Mouse (Mus musculus) intestine, embryonic 15.5 days (tissue): ENCODE data around the gene Cdh3. TPM values are rescaled to one million over a fixed set of nuclear protein-coding genes. Genes with fewer than 3 reads are reported as not detected.

ENCODE experiments used
- ATAC-seq: fragments of 200-750 bp; cut with Nextera tagmentation; 2 replicates; pipeline ENCODE4 v1.8.0; 2017; ENCODE audit warnings: moderate TSS enrichment, moderate library complexity
- H3K27ac ChIP-seq: fragments of 300-500 bp; sonication (generic); 2 replicates; pipeline ENCODE4 v1.5.1; 2015; ENCODE audit warnings: mild to moderate bottlenecking, inconsistent platforms
- H3K27me3 ChIP-seq: fragments of 300-500 bp; sonication (generic); replicated peaks from 2 replicates; pipeline ENCODE4 v1.6.1; 2015; ENCODE audit warnings: inconsistent platforms
- H3K36me3 ChIP-seq: fragments of 300-500 bp; sonication (generic); 2 replicates; pipeline ENCODE4 v1.6.1; 2015; ENCODE audit warnings: inconsistent platforms
- H3K4me1 ChIP-seq: fragments of 300-500 bp; sonication (generic); replicated peaks from 2 replicates; pipeline ENCODE4 v1.6.1; 2015; ENCODE audit warnings: inconsistent platforms
- H3K4me2 ChIP-seq: fragments of 300-500 bp; sonication (generic); replicated peaks from 2 replicates; pipeline ENCODE4 v1.6.1; 2015; ENCODE audit warnings: mild to moderate bottlenecking, inconsistent platforms
- H3K4me3 ChIP-seq: fragments of 300-500 bp; sonication (generic); replicated peaks from 2 replicates; pipeline ENCODE4 v1.5.1; 2015; ENCODE audit warnings: inconsistent platforms
- H3K9ac ChIP-seq: fragments of 300-500 bp; sonication (generic); 2 replicates; pipeline ENCODE4 v1.6.1; 2015; ENCODE audit warnings: inconsistent platforms
- H3K9me3 ChIP-seq: fragments of 300-500 bp; sonication (generic); 2 replicates; pipeline ENCODE4 v1.6.1; 2016; ENCODE audit warnings: inconsistent platforms
- WGBS: fragments of 180-500 bp; shearing (Covaris S2); methylation state at CpG from one replicate; pipeline ENCODE4 v1.1.7; 2015; 5-methylcytosine and 5-hydroxymethylcytosine counted together
- polyA plus RNA-seq: library from polyadenylated mRNA; unstranded; fragments of >200 nt; fragmentation: Nextera tagmentation; extraction: Ambion mirVana; gene quantifications from 2 replicates; pipeline ENCODE4 v1.2.1, GENCODE M21; 2015

The Cdh3 gene
- 16.2 and 17.5 TPM in 2 replicates for polyA plus RNA-seq

DNA sequence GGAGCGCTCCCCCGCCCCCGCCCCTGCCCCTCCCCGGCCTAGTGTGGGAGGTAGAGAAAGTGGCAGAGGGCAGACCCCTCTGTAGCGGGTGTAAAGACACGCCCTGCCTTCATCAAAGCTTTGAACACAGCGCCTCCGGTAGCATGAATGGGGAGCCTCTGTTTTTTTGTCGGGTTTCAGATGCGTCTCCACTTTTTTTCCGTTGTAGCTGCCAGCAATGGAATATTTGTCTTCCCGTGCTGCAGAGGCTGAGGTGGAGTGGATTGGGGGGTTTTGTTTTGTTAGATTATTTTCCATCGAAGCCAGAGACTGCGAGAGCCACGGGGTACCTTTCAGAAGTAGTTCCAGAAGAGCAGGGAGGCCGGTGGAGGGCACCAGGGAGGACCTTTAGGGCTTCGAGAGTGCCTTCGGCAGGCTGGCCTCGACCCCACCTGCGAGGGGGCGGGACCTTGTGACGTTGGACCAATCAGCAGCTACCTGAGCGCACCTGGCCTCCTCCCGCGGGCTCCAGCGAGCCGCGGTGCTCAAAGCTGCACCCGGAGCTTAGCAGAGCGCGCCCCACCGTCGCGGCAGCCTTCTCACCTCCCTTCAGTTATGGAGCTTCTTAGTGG is at the start of gene Cdh3:
Cdh3 (plus strand) TSS at position 527 of the 611 bp plus-strand sequence.
- Histone ChIP-seq H3K4me3 (peak within 1 kb of the TSS; percentile 48), H3K9ac (peak within 1 kb of the TSS; percentile 61), H3K27ac (peak within 1 kb of the TSS; percentile 82), H3K9me3 (no peaks in the 10 kb centered on the region), H3K4me2 (peak within 1 kb of the TSS; percentile 90), H3K4me1 (peaks cover 32% of the 10 kb centered on the region), H3K36me3 (no peaks in the 10 kb centered on the region), H3K27me3 (no peaks in the 10 kb centered on the region)
- ATAC-seq = peak; percentile 90
- WGBS = 1% methylated on average over 34 of the region's 34 CpGs

DNA sequence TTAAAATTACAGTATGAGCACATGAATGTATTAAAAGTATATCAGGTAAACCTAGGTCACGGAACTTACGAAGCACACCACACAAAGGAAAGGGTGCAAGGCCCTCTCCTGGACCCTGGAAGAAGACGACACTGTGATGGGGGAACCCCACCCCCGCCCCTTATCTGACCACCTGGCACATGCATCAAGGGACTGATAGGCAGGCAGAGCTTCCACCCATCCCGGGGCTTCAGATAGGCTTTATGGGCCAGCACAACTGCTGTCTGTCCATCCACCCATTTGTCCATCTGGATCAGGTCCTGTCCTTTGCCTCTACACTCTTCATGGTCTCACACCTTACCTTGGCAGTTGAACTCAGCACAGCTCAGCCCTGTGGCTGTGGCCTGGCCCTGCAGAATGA is 48.6 kb upstream of the Cdh3 start:
- no peak overlapping the region for H3K27ac ChIP-seq
- H3K36me3 ChIP-seq = no peaks in the 10 kb centered on the region
- no peak overlapping the region for H3K9ac ChIP-seq
- H3K4me1 ChIP-seq = no peaks in the 10 kb centered on the region
- H3K9me3 ChIP-seq = no peaks in the 10 kb centered on the region
- no peak overlapping the region for H3K4me2 ChIP-seq
- no peaks in the 10 kb centered on the region for H3K27me3 ChIP-seq
- ATAC-seq = no peak
- 55% methylated on average over 5 of the region's 5 CpGs for WGBS
- H3K4me3 ChIP-seq = no peak overlapping the region

DNA sequence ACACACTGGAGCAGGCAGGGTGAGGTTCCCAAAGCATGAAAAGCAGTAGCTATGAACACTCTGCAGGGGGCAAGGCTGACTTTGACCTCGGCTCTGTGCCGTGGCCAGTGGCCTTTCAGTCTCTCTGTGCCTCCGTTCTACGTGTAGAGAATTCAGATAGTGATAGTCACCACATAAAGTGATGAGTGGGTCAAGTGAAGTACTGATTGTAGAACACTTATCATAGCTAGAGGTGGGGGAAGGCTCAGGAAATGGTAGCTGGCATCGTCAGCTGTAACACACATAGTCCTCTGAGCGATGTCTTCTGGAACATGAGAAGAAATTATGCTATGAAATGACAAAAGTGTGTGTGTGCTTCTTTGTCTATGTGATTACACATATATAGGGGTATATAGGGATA is 46.9 kb upstream of the Cdh3 start:
- 90% methylated on average over 6 of the region's 6 CpGs for WGBS
- H3K9ac ChIP-seq = no peak overlapping the region
- no peaks in the 10 kb centered on the region for H3K36me3 ChIP-seq
- no peak for ATAC-seq
- H3K9me3 ChIP-seq = no peaks in the 10 kb centered on the region
- H3K27me3 ChIP-seq = no peaks in the 10 kb centered on the region
- H3K4me3 ChIP-seq = no peak overlapping the region
- no peak overlapping the region for H3K4me2 ChIP-seq
- H3K27ac ChIP-seq = no peak overlapping the region
- H3K4me1 ChIP-seq = no peaks in the 10 kb centered on the region

DNA sequence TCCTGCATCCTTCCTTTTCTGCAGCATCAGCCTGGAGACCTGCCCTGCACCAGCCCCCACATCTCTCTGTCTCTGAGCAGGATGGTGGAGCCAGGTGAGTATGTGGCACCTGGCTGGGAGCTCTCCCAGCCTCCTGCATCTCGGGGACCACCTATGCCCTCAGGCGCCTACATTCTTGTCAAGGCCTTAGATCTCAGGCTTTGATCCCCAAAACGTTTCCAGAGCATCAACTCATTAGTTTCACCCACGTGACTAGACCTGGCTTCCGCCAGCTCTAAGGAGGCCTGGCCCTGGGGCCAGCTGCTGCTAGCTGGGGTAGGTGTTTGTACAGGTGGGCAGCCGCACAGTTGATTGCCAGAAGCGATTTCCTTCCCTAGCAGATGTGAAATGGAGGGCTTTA is 41.2 kb upstream of the Cdh3 start:
- Histone ChIP-seq H3K4me3 (no peak overlapping the region), H3K4me2 (no peak overlapping the region), H3K27ac (no peak overlapping the region), H3K27me3 (no peaks in the 10 kb centered on the region), H3K9me3 (no peaks in the 10 kb centered on the region), H3K4me1 (no peaks in the 10 kb centered on the region), H3K9ac (no peak overlapping the region), H3K36me3 (no peaks in the 10 kb centered on the region)
- ATAC-seq = no peak
- WGBS = 47% methylated on average over 7 of the region's 7 CpGs

DNA sequence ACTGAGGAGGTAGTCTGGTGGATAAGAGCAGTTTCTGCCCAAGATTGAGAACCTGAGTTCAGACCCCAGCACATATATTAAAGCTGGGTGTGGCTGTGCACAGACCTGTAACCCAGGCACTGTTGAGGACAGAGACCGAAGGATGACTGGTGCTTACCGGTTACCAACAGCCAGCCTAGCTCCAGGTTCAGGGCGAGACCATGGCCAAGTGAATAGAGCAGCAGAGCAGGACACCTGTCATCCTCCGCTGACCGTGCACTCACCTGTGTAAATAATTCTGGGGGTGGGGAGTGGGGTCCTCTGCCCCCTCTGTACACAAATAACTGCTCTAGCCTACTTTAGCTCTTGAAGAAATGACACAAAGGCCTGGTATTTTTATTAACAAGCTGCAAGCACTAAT is 36.7 kb upstream of the Cdh3 start:
- Histone ChIP-seq H3K36me3 (no peaks in the 10 kb centered on the region), H3K27me3 (no peaks in the 10 kb centered on the region), H3K9me3 (no peaks in the 10 kb centered on the region), H3K4me2 (no peak overlapping the region), H3K9ac (no peak overlapping the region), H3K4me1 (no peaks in the 10 kb centered on the region), H3K27ac (no peak overlapping the region), H3K4me3 (no peak overlapping the region)
- no peak for ATAC-seq
- WGBS = 72% methylated on average over 5 of the region's 5 CpGs

DNA sequence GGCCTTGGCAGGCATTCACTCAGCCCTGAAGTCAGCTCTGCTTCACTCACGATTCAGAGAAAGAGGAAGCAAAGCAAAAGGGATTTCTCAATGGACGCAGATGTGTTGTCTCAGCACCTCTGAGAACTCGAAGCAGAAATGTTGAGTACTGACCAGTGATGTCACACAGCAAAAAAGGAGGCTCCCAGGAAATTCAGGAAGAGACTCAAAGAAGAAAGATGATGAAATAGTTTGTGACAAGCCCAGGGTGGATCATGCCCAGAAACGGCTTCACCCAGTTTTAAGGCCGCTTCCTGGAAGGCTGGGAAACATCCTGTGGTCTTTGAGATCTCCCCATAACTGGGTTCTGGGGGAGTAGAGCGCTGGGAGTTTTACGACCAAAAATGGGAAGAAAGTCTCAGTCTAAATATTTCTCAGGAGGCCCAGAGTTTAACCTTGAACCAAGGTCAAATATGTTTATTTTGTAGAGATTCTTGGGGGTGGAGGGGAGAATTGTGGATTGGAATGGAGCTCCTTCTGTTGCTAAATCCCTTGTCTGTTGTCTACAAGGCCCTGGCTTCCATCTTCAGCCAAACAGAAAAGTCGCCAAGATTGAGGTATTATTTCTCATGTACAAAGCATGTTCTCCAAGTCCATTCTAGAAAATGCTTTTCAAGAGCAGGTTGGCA is 10.5 kb upstream of the Cdh3 start, which contains the start of gene 6030452D12Rik:
6030452D12Rik (plus strand) TSS at position 505 of the 668 bp plus-strand sequence.
- 42% methylated on average over 8 of the region's 8 CpGs for WGBS
- Histone ChIP-seq H3K9me3 (no peaks in the 10 kb centered on the region), H3K4me2 (no peak within 1 kb of the TSS), H3K4me3 (no peak within 1 kb of the TSS), H3K27me3 (no peaks in the 10 kb centered on the region), H3K36me3 (no peaks in the 10 kb centered on the region), H3K4me1 (peaks cover 10% of the 10 kb centered on the region), H3K9ac (no peak within 1 kb of the TSS), H3K27ac (peak within 1 kb of the TSS; percentile 23)
- ATAC-seq = no peak

DNA sequence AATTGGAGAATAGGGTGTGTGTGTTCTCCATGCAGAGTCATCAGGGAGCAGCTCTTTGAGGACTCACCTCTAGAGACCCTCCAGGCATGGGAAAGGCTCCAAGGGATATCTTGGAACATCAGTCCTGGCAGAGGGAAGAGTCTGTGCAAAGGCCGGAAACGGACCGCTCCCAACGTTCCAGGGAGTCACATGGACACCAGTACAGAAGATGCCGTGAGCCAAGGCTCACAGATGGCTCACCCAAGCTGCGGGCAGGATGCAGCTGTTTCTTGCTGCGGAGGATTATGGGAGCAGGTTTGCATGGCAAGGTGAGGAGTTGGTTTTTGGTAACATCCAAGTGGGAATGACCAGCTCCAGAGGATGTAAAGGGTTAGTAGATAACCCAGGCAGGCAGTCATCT is 6.5 kb upstream of the Cdh3 start:
- Histone ChIP-seq H3K36me3 (no peaks in the 10 kb centered on the region), H3K4me1 (peaks cover 31% of the 10 kb centered on the region), H3K9me3 (no peaks in the 10 kb centered on the region), H3K4me2 (no peak overlapping the region), H3K4me3 (no peak overlapping the region), H3K27me3 (no peaks in the 10 kb centered on the region), H3K27ac (no peak overlapping the region), H3K9ac (no peak overlapping the region)
- no peak for ATAC-seq
- WGBS = 92% methylated on average over 7 of the region's 7 CpGs

DNA sequence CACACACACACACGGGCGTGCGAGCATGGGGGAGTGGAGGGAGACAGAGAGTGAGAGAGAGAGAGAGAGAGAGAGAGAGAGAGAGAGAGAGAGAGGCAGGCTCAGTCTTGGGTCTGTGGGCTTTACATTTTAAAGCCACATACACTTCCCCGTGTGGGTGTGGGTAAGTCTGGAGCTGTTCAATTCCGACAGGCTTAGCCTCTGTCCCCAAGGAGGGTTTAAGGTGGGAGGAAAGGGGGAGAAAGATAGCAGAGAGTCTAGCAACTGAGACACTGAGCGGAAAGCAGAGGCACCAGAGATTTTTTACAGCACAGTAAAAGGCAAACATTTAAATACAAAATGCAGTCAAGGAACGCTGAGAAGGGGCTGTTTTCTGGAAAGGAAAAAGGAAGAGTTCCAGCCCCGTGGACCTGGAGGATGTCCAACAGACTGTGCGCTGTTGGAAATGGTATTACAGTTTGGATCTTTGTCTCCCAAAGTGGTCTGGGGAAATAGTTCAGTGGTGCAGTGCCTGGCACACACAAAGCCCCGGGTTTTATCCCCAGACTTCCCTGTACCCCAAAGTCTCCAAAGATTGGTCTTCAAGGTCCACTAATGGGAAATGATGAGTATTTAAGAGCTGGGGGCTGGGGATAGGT is 5.2 kb upstream of the Cdh3 start:
- Histone ChIP-seq H3K27ac (peak overlapping the region; percentile 78), H3K9ac (no peak overlapping the region), H3K4me2 (no peak overlapping the region), H3K4me3 (no peak overlapping the region), H3K4me1 (peaks cover 28% of the 10 kb centered on the region), H3K9me3 (no peaks in the 10 kb centered on the region), H3K27me3 (no peaks in the 10 kb centered on the region), H3K36me3 (no peaks in the 10 kb centered on the region)
- ATAC-seq = no peak
- WGBS = 33% methylated on average over 10 of the region's 10 CpGs

DNA sequence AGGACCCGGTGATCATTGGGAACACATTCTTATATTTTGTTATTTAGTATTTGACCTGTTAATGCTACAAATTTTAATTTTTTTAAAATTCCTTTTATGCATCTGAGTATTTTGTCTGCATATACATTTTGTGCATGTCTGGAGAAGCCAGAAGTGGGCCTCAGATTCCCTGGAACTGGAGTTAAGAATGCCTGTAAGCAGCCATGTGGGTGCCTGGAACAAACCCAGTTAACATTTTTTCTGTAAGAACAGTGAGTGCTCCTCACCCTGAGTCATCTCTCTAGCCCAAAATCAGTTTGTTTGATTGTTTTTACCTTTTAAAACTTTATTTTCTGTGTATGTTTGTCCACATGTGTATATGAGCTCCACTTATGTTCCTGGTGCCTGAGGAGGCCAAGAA is 4.6 kb upstream of the Cdh3 start:
- no peaks in the 10 kb centered on the region for H3K36me3 ChIP-seq
- H3K4me1 ChIP-seq = peaks cover 34% of the 10 kb centered on the region
- H3K27me3 ChIP-seq = no peaks in the 10 kb centered on the region
- no peak for ATAC-seq
- WGBS = 71% methylated on average over 1 of the region's 1 CpGs
- H3K9me3 ChIP-seq = no peaks in the 10 kb centered on the region
- H3K9ac ChIP-seq = no peak overlapping the region
- peak overlapping the region; percentile 78; the same call in 1 of the 2 replicates for H3K27ac ChIP-seq
- no peak overlapping the region for H3K4me3 ChIP-seq
- H3K4me2 ChIP-seq = no peak overlapping the region

DNA sequence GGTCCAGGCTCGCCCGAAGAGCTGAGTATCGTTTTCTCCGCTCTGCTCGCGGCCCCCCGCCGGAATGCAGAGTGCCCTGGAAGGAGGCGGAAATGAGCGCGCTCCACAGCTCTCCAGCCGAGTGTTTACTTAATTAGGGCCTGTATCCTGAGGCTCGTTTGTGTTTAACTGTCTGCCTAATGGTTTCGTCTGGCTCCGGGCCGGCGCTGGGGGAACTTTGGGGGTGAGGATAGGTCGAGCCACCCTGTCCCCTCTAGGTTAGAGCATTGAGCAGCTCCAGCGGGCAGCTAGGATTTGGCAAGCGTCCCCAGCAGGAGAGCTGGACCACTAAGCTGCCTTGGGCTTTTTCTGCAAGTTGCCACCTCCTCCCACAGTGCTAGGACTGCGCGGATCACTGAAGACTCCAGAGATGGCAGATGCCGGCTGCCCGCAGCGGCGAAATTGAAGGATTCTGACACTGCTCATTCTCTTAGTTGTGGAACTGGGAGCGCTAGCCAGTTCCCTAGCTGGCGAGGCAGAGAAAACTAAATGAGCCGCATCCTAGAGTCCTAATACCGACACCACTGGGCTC is 2.8 kb upstream of the Cdh3 start:
- no peaks in the 10 kb centered on the region for H3K9me3 ChIP-seq
- WGBS = 3% methylated on average over 30 of the region's 30 CpGs
- H3K27ac ChIP-seq = peak overlapping the region; percentile 85
- H3K4me2 ChIP-seq = peak overlapping the region; percentile 80
- no peaks in the 10 kb centered on the region for H3K36me3 ChIP-seq
- H3K27me3 ChIP-seq = no peaks in the 10 kb centered on the region
- peaks cover 37% of the 10 kb centered on the region for H3K4me1 ChIP-seq
- peak overlapping the region; percentile 21 for H3K4me3 ChIP-seq
- ATAC-seq = peak; percentile 64
- peak overlapping the region; percentile 41 for H3K9ac ChIP-seq

DNA sequence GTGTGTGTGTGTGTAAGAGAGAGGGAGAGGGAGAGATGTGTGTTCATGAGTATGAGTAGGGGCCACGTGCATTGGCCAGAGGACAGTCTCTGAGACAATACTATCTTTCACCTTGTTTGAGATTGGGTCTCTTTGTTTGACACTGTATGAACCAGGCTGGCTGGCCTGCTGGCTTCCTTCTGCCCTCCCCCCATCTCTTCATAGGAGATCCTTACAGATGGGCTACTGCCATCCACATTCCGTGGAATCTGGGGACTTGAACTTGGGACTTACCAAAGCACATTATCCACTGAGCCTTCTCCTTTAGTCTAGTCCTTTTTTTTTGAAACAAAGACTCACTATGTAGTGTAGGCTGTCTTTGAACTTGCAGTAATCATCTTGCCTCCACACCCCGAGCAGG is 2.2 kb upstream of the Cdh3 start:
- Histone ChIP-seq H3K9ac (no peak overlapping the region), H3K4me1 (peaks cover 37% of the 10 kb centered on the region), H3K36me3 (no peaks in the 10 kb centered on the region), H3K4me3 (no peak overlapping the region; the same call in 1 of the 2 replicates), H3K4me2 (peak overlapping the region; percentile 80), H3K27ac (no peak overlapping the region), H3K9me3 (no peaks in the 10 kb centered on the region), H3K27me3 (no peaks in the 10 kb centered on the region)
- ATAC-seq = no peak
- WGBS = 32% methylated on average over 3 of the region's 3 CpGs

DNA sequence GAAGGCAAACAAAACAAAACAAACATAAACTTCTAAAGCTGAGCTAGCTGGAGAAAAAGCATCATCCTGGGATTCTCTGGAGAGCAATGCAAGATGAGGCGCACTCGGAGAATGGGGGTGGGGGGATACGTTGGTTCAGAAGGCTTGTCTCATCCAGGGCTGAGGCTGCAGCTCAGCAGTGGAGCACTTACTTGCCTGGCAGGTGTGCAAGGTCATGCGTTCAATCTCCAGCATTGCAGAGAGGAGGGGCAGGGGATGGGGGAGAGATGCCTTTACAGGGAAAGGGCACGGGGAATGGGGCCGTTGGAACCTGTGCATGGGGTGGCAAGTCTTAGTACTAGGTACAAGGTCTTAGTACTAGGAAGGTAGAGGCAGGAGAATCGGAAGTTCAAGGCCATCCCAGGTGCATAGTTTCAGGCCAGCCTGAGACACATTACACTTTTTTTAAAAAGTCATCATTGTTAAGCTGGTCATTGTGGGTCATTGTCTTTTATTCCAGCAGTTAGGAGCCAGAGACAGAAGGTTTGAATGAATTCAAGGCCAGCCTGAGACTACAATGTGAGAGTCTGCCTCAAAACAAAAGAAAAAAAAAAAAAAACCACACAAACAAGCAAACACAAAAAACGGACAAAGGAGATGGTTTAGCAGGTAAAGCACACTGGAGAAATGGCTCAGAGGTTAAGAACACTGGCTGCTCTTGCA is 1.5 kb upstream of the Cdh3 start:
- H3K36me3 ChIP-seq = no peaks in the 10 kb centered on the region
- no peaks in the 10 kb centered on the region for H3K27me3 ChIP-seq
- H3K9ac ChIP-seq = no peak overlapping the region
- H3K9me3 ChIP-seq = no peaks in the 10 kb centered on the region
- no peak overlapping the region for H3K4me2 ChIP-seq
- 73% methylated on average over 8 of the region's 8 CpGs for WGBS
- H3K4me1 ChIP-seq = peaks cover 37% of the 10 kb centered on the region
- H3K27ac ChIP-seq = no peak overlapping the region
- no peak overlapping the region for H3K4me3 ChIP-seq
- no peak for ATAC-seq
